Mouse (Mus musculus) heart, embryonic 14.5 days (tissue): ENCODE results near the gene Scn11a. TPM values are rescaled to one million over a fixed set of nuclear protein-coding genes. Genes with fewer than 3 reads are reported as not detected.

ENCODE experiments used
- ATAC-seq: fragments of 200-750 bp; cut with Nextera tagmentation; 2 replicates; pipeline ENCODE4 v1.8.0; 2017; ENCODE audit warnings: low read depth, moderate TSS enrichment; ENCODE audit not compliant: insufficient number of reproducible peaks, insufficient read depth, low FRiP score
- H3K27ac ChIP-seq, 2 experiments: fragments of 200-500 bp in 1 of 2; fragments of 300-500 bp in 1 of 2; sonication (generic) in 1 of 2; replicated peaks in 1 of 2; 2 replicates each; pipeline ENCODE4 v1.5.1; 2012 to 2014; ENCODE audit warnings: low read depth in 2 of 2, low read length in 2 of 2, control low read depth in 1 of 2, mild to moderate bottlenecking in 1 of 2, mixed read lengths in 1 of 2; ENCODE audit not compliant: control insufficient read depth in 1 of 2, insufficient read depth in 1 of 2
- H3K27me3 ChIP-seq: fragments of 300-500 bp; sonication (generic); 2 replicates; pipeline ENCODE4 v1.6.1; 2014; ENCODE audit warnings: mild to moderate bottlenecking, low read length, control low read depth; ENCODE audit not compliant: control insufficient read depth, insufficient read depth
- H3K36me3 ChIP-seq: fragments of 300-500 bp; sonication (generic); 2 replicates; pipeline ENCODE4 v1.6.1; 2014; ENCODE audit warnings: mild to moderate bottlenecking, control low read depth, low read length, mixed read lengths; ENCODE audit not compliant: control insufficient read depth, insufficient read depth
- H3K4me1 ChIP-seq, 2 experiments: fragments of 200-500 bp in 1 of 2; fragments of 300-500 bp in 1 of 2; sonication (generic) in 1 of 2; 2 replicates each; pipeline ENCODE4 v1.6.1; 2012 to 2014; ENCODE audit warnings: low read length in 2 of 2, control low read depth in 1 of 2, mixed read lengths in 1 of 2; ENCODE audit not compliant: control insufficient read depth in 2 of 2, insufficient read depth in 2 of 2
- H3K4me2 ChIP-seq: fragments of 300-500 bp; sonication (generic); 2 replicates; pipeline ENCODE4 v1.6.1; 2014; ENCODE audit warnings: mild to moderate bottlenecking, low read length
- H3K4me3 ChIP-seq, 2 experiments: fragments of 200-500 bp in 1 of 2; fragments of 300-500 bp in 1 of 2; sonication (generic) in 1 of 2; 2 replicates each; pipeline ENCODE4 v1.5.1; 2012 to 2014; ENCODE audit warnings: low read length in 2 of 2, mild to moderate bottlenecking in 2 of 2, control low read depth in 1 of 2, low read depth in 1 of 2, moderate library complexity in 1 of 2; ENCODE audit not compliant: control insufficient read depth in 1 of 2, insufficient read depth in 1 of 2
- H3K9ac ChIP-seq: fragments of 300-500 bp; sonication (generic); 2 replicates; pipeline ENCODE4 v1.6.1; 2014; ENCODE audit warnings: mild to moderate bottlenecking, low read length
- H3K9me3 ChIP-seq: fragments of 300-500 bp; sonication (generic); 2 replicates; pipeline ENCODE4 v1.6.1; 2016; ENCODE audit warnings: low read length, control low read depth; ENCODE audit not compliant: control insufficient read depth
- WGBS: fragments of 180-500 bp; shearing (Covaris S2); extraction: QIAGEN DNeasy Blood & Tissue Kit; methylation state at CpG from one replicate; pipeline ENCODE4 v1.1.7; 2014; 5-methylcytosine and 5-hydroxymethylcytosine counted together
- polyA plus RNA-seq: library from polyadenylated mRNA; unstranded; fragments of >200 nt; fragmentation: Nextera tagmentation; extraction: Ambion mirVana; gene quantifications from 2 replicates; pipeline ENCODE4 v1.2.1, GENCODE M21; 2014

Gene Scn11a
- polyA plus RNA-seq, 1 experiment from 2014 or later: not detected

GRCm38 (mm10) chr9:119844724-119845123 is 19.5 kb upstream of the Scn11a start:
- H3K27me3 ChIP-seq: no peaks in the 10 kb centered on the region
- WGBS: 53% methylated on average over 5 of the region's 5 CpGs
- H3K4me2 ChIP-seq: no peak overlapping the region
- no peaks in the 10 kb centered on the region for H3K4me1 ChIP-seq
- H3K27ac ChIP-seq: no peak overlapping the region
- H3K4me3 ChIP-seq: no peak overlapping the region
- no peak for ATAC-seq
- H3K9ac ChIP-seq: no peak overlapping the region
- H3K9me3 ChIP-seq: no peaks in the 10 kb centered on the region
- H3K36me3 ChIP-seq: no peaks in the 10 kb centered on the region

- no peak overlapping the region for H3K4me3 ChIP-seq
- no peaks in the 10 kb centered on the region for H3K27me3 ChIP-seq
- H3K27ac ChIP-seq: no peak overlapping the region
- no peak for ATAC-seq
- no peaks in the 10 kb centered on the region for H3K9me3 ChIP-seq
- H3K36me3 ChIP-seq: no peaks in the 10 kb centered on the region
- H3K4me2 ChIP-seq: no peak overlapping the region
- WGBS: 73% methylated on average over 4 of the region's 4 CpGs
- H3K4me1 ChIP-seq: no peaks in the 10 kb centered on the region
- no peak overlapping the region for H3K9ac ChIP-seq
These were observed 18.3 kb upstream of the Scn11a start for GRCm38 (mm10) chr9:119843549-119843948.

GRCm38 (mm10) chr9:119842541-119843169 is 17.4 kb upstream of the Scn11a start:
- H3K9ac ChIP-seq: no peak overlapping the region
- H3K36me3 ChIP-seq: no peaks in the 10 kb centered on the region
- H3K9me3 ChIP-seq: 0 out of 2 replicates have a peak, but pooled peaks cover 3% of the 10 kb centered on the region
- WGBS: 49% methylated on average over 4 of the region's 4 CpGs
- no peak overlapping the region for H3K27ac ChIP-seq
- no peak overlapping the region for H3K4me2 ChIP-seq
- ATAC-seq: no peak
- H3K4me3 ChIP-seq: no peak overlapping the region
- H3K4me1 ChIP-seq: no peaks in the 10 kb centered on the region
- no peaks in the 10 kb centered on the region for H3K27me3 ChIP-seq

- Histone ChIP-seq H3K27me3 (no peaks in the 10 kb centered on the region), H3K36me3 (no peaks in the 10 kb centered on the region), H3K4me1 (no peaks in the 10 kb centered on the region), H3K9me3 (0 out of 2 replicates have a peak, but pooled peaks cover 3% of the 10 kb centered on the region), H3K4me3 (no peak overlapping the region), H3K27ac (no peak overlapping the region), H3K4me2 (no peak overlapping the region), H3K9ac (no peak overlapping the region)
- no peak for ATAC-seq
- 50% methylated on average over 6 of the region's 6 CpGs for WGBS
These were observed 16.8 kb upstream of the Scn11a start for GRCm38 (mm10) chr9:119842091-119842490.

- H3K36me3 ChIP-seq: no peaks in the 10 kb centered on the region
- H3K4me3 ChIP-seq: no peak overlapping the region
- no peaks in the 10 kb centered on the region for H3K27me3 ChIP-seq
- no peak overlapping the region for H3K4me2 ChIP-seq
- no peaks in the 10 kb centered on the region for H3K4me1 ChIP-seq
- no peak for ATAC-seq
- no peak overlapping the region for H3K9ac ChIP-seq
- no peak overlapping the region for H3K27ac ChIP-seq
- H3K9me3 ChIP-seq: 0 out of 2 replicates have a peak, but pooled peaks cover 3% of the 10 kb centered on the region
- 71% methylated on average over 6 of the region's 6 CpGs for WGBS
These were observed 15.9 kb upstream of the Scn11a start for GRCm38 (mm10) chr9:119841159-119841558.

- H3K9ac ChIP-seq: no peak overlapping the region
- H3K9me3 ChIP-seq: 0 out of 2 replicates have a peak, but pooled peaks cover 3% of the 10 kb centered on the region
- H3K4me2 ChIP-seq: no peak overlapping the region
- H3K36me3 ChIP-seq: no peaks in the 10 kb centered on the region
- ATAC-seq: no peak
- H3K27me3 ChIP-seq: no peaks in the 10 kb centered on the region
- H3K4me3 ChIP-seq: no peak overlapping the region
- no peak overlapping the region for H3K27ac ChIP-seq
- 58% methylated on average over 9 of the region's 9 CpGs for WGBS
- H3K4me1 ChIP-seq: peaks cover 0 to 2% of the 10 kb centered on the region in 2 experiments; a peak in 2 of 4 replicates
These were observed 10.4 kb upstream of the Scn11a start for GRCm38 (mm10) chr9:119835581-119836125.

- no peak overlapping the region for H3K27ac ChIP-seq
These were observed 5.7 kb upstream of the Scn11a start for GRCm38 (mm10) chr9:119831001-119831400.

GRCm38 (mm10) chr9:119823722-119824121 is 1.5 kb downstream of the Scn11a start:
- WGBS: 50% methylated on average over 9 of the region's 9 CpGs
- Histone ChIP-seq H3K4me1 (no peaks in the 10 kb centered on the region), H3K36me3 (no peaks in the 10 kb centered on the region), H3K27me3 (no peaks in the 10 kb centered on the region), H3K4me3 (no peak overlapping the region), H3K9ac (no peak overlapping the region), H3K27ac (no peak overlapping the region), H3K4me2 (no peak overlapping the region), H3K9me3 (no peaks in the 10 kb centered on the region)
- no peak for ATAC-seq

More at GRCm38 (mm10) chr9:119831001-119831400, 5.7 kb upstream of the Scn11a start:
- Histone ChIP-seq H3K4me3 (no peak overlapping the region), H3K4me2 (no peak overlapping the region), H3K4me1 (peaks cover 0 to 2% of the 10 kb centered on the region in 2 experiments; a peak in 2 of 4 replicates), H3K9ac (no peak overlapping the region), H3K27me3 (no peaks in the 10 kb centered on the region), H3K36me3 (no peaks in the 10 kb centered on the region), H3K9me3 (no peaks in the 10 kb centered on the region)
- ATAC-seq: no peak
- WGBS: 79% methylated on average over 2 of the region's 2 CpGs
